ENCODE assay signal across 10 mouse cellular contexts in genomic region chr14:103343791-103344190, GRCm38 (mm10). TPM values are rescaled to one million over a fixed set of nuclear protein-coding genes. Genes with fewer than 3 reads are reported as not detected.
DNase-seq lines count a peak whose midpoint lies in the region; ATAC-seq and TF ChIP-seq lines count a peak whose summit lies in the region.
"Had no signal": no experiment of that assay in that cellular context is flagged by ENCODE, and none has a peak within 500 bp of the region (broad histone marks: within the 10 kb centered on the region; RNA-seq: fewer than 3 reads in every experiment).

No protein-coding gene starts in this region.

- no peak for TF ChIP-seq EP300 in lung, postnatal 0 days (IDR thresholded peaks at IDR 0.05)

- WGBS in midbrain, embryonic 14.5 days = 51% methylated on average over 5 of the region's 5 CpGs
- 72% methylated on average over 5 of the region's 5 CpGs for WGBS in lung, postnatal 0 days

- no peak for ATAC-seq in midbrain, embryonic 14.5 days (ENCODE audit: low FRiP score, low TSS enrichment)
- no peak for ATAC-seq in lung, postnatal 0 days

- H3K9ac ChIP-seq in midbrain, embryonic 14.5 days (replicated peaks; ENCODE audit: low read length) = no peak overlapping the region
- H3K9ac ChIP-seq in lung, postnatal 0 days (replicated peaks; ENCODE audit: low read depth) = no peak overlapping the region
- H3K9ac ChIP-seq: heart, embryonic 12.5 days; lung, embryonic 15.5 days had no signal

- H3K27ac ChIP-seq in layer of hippocampus, adult 2 months = 0 out of 2 replicates have a peak overlapping the region, but pooled peaks have one; percentile 2
- no peak overlapping the region for H3K27ac ChIP-seq in midbrain, embryonic 14.5 days (replicated peaks; ENCODE audit: low read depth, low read length)
- no peak overlapping the region for H3K27ac ChIP-seq in lung, postnatal 0 days (ENCODE audit: low read length)
- H3K27ac ChIP-seq: lung, embryonic 15.5 days had no signal

- H3K4me1 ChIP-seq in midbrain, embryonic 14.5 days (ENCODE audit: control insufficient read depth, insufficient read depth, low read length) = peaks cover 28% of the 10 kb centered on the region
- H3K4me1 ChIP-seq in lung, postnatal 0 days (ENCODE audit: insufficient read depth, low read depth, low read length) = 0 out of 2 replicates have a peak, but pooled peaks cover 6% of the 10 kb centered on the region

- DNase-seq in layer of hippocampus, adult 2 months (ENCODE audit: low spot score in 2 of 2) = no peak
- no peak for DNase-seq in layer of hippocampus, postnatal 36 days
- peak; percentile 53 for DNase-seq in A20 (ENCODE audit: low read depth, low spot score)
- peak; percentile 14 for DNase-seq in brain, adult 2 months (ENCODE audit: low read depth, low spot score)
- no peak for DNase-seq in midbrain, embryonic 14.5 days
- no peak for DNase-seq in thymus, postnatal 0 days (ENCODE audit: low spot score)
- no peak for DNase-seq in lung, postnatal 0 days (ENCODE audit: low spot score)
- DNase-seq: left cerebral cortex, postnatal 4 days had no signal

- H3K4me2 ChIP-seq in midbrain, embryonic 14.5 days (ENCODE audit: low read length) = peak overlapping the region; percentile 37
- no peak overlapping the region for H3K4me2 ChIP-seq in lung, postnatal 0 days (replicated peaks; ENCODE audit: low read depth, low read length)
- H3K4me2 ChIP-seq: heart, embryonic 12.5 days had no signal

- 0 out of 2 replicates have a peak, but pooled peaks have one; percentile 21 for TF ChIP-seq CTCF in layer of hippocampus, adult 2 months (conservative IDR thresholded peaks at IDR 0.05)
- no peak for TF ChIP-seq CTCF in lung, postnatal 0 days (IDR thresholded peaks at IDR 0.05)

- H3K27me3 ChIP-seq in midbrain, embryonic 14.5 days (ENCODE audit: control insufficient read depth, insufficient read depth, low read length) = no peaks in the 10 kb centered on the region
- no peaks in the 10 kb centered on the region for H3K27me3 ChIP-seq in lung, postnatal 0 days (replicated peaks; ENCODE audit: insufficient read depth, low read length)
- H3K27me3 ChIP-seq: heart, embryonic 12.5 days; lung, embryonic 15.5 days had no signal

- H3K9me3 ChIP-seq in midbrain, embryonic 14.5 days (ENCODE audit: control insufficient read depth, low read length) = no peaks in the 10 kb centered on the region
- no peaks in the 10 kb centered on the region for H3K9me3 ChIP-seq in lung, postnatal 0 days (ENCODE audit: low read length)
- H3K9me3 ChIP-seq: heart, embryonic 12.5 days; lung, embryonic 15.5 days had no signal

- no peaks in the 10 kb centered on the region for H3K36me3 ChIP-seq in midbrain, embryonic 14.5 days (ENCODE audit: control insufficient read depth, insufficient read depth, low read length)
- H3K36me3 ChIP-seq in lung, postnatal 0 days (ENCODE audit: insufficient read depth, low read length) = no peaks in the 10 kb centered on the region
- H3K36me3 ChIP-seq: heart, embryonic 12.5 days; lung, embryonic 15.5 days had no signal

- peak overlapping the region; percentile 88 for H3K4me3 ChIP-seq in layer of hippocampus, adult 2 months
- peak overlapping the region; percentile 1; the same call in 1 of the 2 replicates for H3K4me3 ChIP-seq in midbrain, embryonic 14.5 days (replicated peaks; ENCODE audit: low read depth, low read length)
- no peak overlapping the region for H3K4me3 ChIP-seq in lung, postnatal 0 days (ENCODE audit: low read depth, low read length)
- H3K4me3 ChIP-seq: heart, embryonic 12.5 days had no signal

RNA-seq across cellular contexts. Expression of gene Mycbp2, which starts 2.8 kb away (rescaled TPM):
- 100 to 1,000 TPM; 173 to 185 TPM for total RNA-seq in layer of hippocampus, adult 2 months (2021)
- 100 to 1,000 TPM; 162 to 172 TPM for total RNA-seq in layer of hippocampus, postnatal 36 days (2021)
- polyA plus RNA-seq in midbrain, embryonic 14.5 days (2014; fragmentation: Nextera tagmentation; extraction: Ambion mirVana) = 77.2 and 77.6 TPM in 2 replicates
- 21.0 and 26.7 TPM in 2 replicates for polyA plus RNA-seq in thymus, postnatal 0 days (2015; fragmentation: Nextera tagmentation; extraction: Ambion mirVana)
- 18.3 and 19.1 TPM in 2 replicates for polyA plus RNA-seq in lung, postnatal 0 days (2015; fragmentation: Nextera tagmentation; extraction: Ambion mirVana)

Comparison
In these comparisons a context has a peak if more than half of its experiments do, and no peak if none do; other contexts are left out.
1. DNase-seq: peak in A20 (single experiment) and brain, adult 2 months (single experiment); none in layer of hippocampus, adult 2 months (0 of 2), layer of hippocampus, postnatal 36 days (0 of 2), midbrain, embryonic 14.5 days (single experiment), thymus, postnatal 0 days (single experiment) and lung, postnatal 0 days (single experiment).